Mouse (Mus musculus) CH12.LX (cell line): ENCODE measurements at regions not wholly inside any gene's neighbourhood (a gene's known extent, or its start where the extent isn't known, plus 50 kb on each side); places are given as distances from the start of the nearest gene placed in this dataset.

ENCODE experiments used
- DNase-seq: peaks from one replicate; pipeline ENCODE4 v3.0.0-alpha.2; 2013; ENCODE audit errors: extremely low read depth
- H3K27ac ChIP-seq: 2 replicates; pipeline ENCODE4 v1.5.1; 2012; ENCODE audit warnings: low read depth, mild to moderate bottlenecking, control low read depth, moderate library complexity; ENCODE audit not compliant: insufficient read depth
- H3K27me3 ChIP-seq: replicated peaks from 2 replicates; pipeline ENCODE3; 2012; ENCODE audit warnings: inconsistent platforms
- H3K36me3 ChIP-seq, 2 experiments: replicated peaks in 1 of 2; 2 replicates each; pipeline versions ENCODE3 to v1.6.1; 2012; ENCODE audit warnings: inconsistent platforms in 1 of 2, low read length in 1 of 2, mild to moderate bottlenecking in 1 of 2, mixed read lengths in 1 of 2, moderate library complexity in 1 of 2; ENCODE audit not compliant: control insufficient read depth in 1 of 2, insufficient read depth in 1 of 2
- H3K4me1 ChIP-seq, 2 experiments: 2 replicates each; pipeline ENCODE4 v1.6.1; 2012; ENCODE audit warnings: inconsistent platforms in 1 of 2, moderate library complexity in 1 of 2; ENCODE audit not compliant: insufficient read depth in 2 of 2, control insufficient read depth in 1 of 2
- H3K4me2 ChIP-seq: 2 replicates; pipeline ENCODE4 v1.6.1; 2012; ENCODE audit warnings: low read depth, mild to moderate bottlenecking, control low read depth; ENCODE audit not compliant: poor library complexity, insufficient read depth, severe bottlenecking
- H3K4me3 ChIP-seq, 3 experiments: fragments of 150-350 bp in 1 of 3; sonication (generic) in 1 of 3; replicated peaks in 1 of 3; 2 replicates each; pipeline versions ENCODE3 to v1.5.1; 2011 to 2012; ENCODE audit warnings: low read depth in 2 of 3, low read length in 2 of 3, mild to moderate bottlenecking in 2 of 3, moderate library complexity in 2 of 3, control low read depth in 1 of 3, improper control_type of control experiment in 1 of 3, inconsistent platforms in 1 of 3, mixed read lengths in 1 of 3; ENCODE audit not compliant: poor library complexity in 1 of 3
- H3K79me2 ChIP-seq: replicated peaks from 2 replicates; pipeline ENCODE4 v1.6.1; 2012; ENCODE audit warnings: mild to moderate bottlenecking, moderate library complexity; ENCODE audit not compliant: control insufficient read depth, poor library complexity, insufficient read depth, severe bottlenecking; ENCODE audit errors: extremely low read depth
- H3K9ac ChIP-seq: 2 replicates; pipeline ENCODE4 v1.6.1; 2012; ENCODE audit warnings: low read depth, mild to moderate bottlenecking, control low read depth, moderate library complexity; ENCODE audit not compliant: insufficient read depth
- H3K9me3 ChIP-seq: replicated peaks from 2 replicates; pipeline ENCODE3; 2012; ENCODE audit warnings: low read length, inconsistent platforms, mixed read lengths
- BHLHE40 ChIP-seq: IDR thresholded peaks from 2 replicates; pipeline ENCODE4 v1.6.1; 2011; ENCODE audit warnings: mild to moderate bottlenecking, low read depth, low read length, improper control_type of control experiment
- CHD1 ChIP-seq: IDR thresholded peaks from 2 replicates; pipeline ENCODE4 v1.6.1; 2012; ENCODE audit warnings: low read depth, low read length, improper control_type of control experiment, inconsistent platforms
- ELF1 ChIP-seq: IDR thresholded peaks from 2 replicates; pipeline ENCODE4 v1.6.1; 2014; ENCODE audit warnings: low read depth, mild to moderate bottlenecking, inconsistent platforms, low read length, improper control_type of control experiment
- JUN ChIP-seq: IDR thresholded peaks from 2 replicates; pipeline ENCODE4 v1.6.1; 2011; ENCODE audit warnings: low read depth, mild to moderate bottlenecking, low read length, improper control_type of control experiment, moderate library complexity; ENCODE audit not compliant: insufficient read depth
- MAZ ChIP-seq: IDR thresholded peaks from 2 replicates; pipeline ENCODE4 v1.6.1; 2012; ENCODE audit warnings: low read depth, mild to moderate bottlenecking, inconsistent platforms, low read length, improper control_type of control experiment, moderate library complexity
- MXI1 ChIP-seq: IDR thresholded peaks from 2 replicates; pipeline ENCODE4 v1.6.1; 2011; ENCODE audit warnings: mild to moderate bottlenecking, low read depth, low read length, improper control_type of control experiment
- NRF1 ChIP-seq: IDR thresholded peaks from 2 replicates; pipeline ENCODE4 v1.6.1; 2014; ENCODE audit warnings: low read depth, mild to moderate bottlenecking, inconsistent platforms, low read length, improper control_type of control experiment, moderate library complexity
- POLR2A ChIP-seq: IDR thresholded peaks from 2 replicates; pipeline ENCODE4 v1.6.1; 2011; ENCODE audit warnings: low read depth, mild to moderate bottlenecking, improper control_type of control experiment, low read length
- POLR2AphosphoS2 ChIP-seq: IDR thresholded peaks from 2 replicates; pipeline ENCODE4 v1.6.1; 2011; ENCODE audit warnings: low read depth, low read length, improper control_type of control experiment
- RCOR1 ChIP-seq: conservative IDR thresholded peaks from 2 replicates; pipeline ENCODE4 v1.6.1; 2012; ENCODE audit warnings: low read depth, mild to moderate bottlenecking, inconsistent platforms, low read length, improper control_type of control experiment
- SMC3 ChIP-seq: IDR thresholded peaks from 2 replicates; pipeline ENCODE4 v1.6.1; 2011; ENCODE audit warnings: low read depth, low read length, improper control_type of control experiment
- TCF12 ChIP-seq: IDR thresholded peaks from 2 replicates; pipeline ENCODE4 v1.6.1; 2014; ENCODE audit warnings: low read depth, mild to moderate bottlenecking, inconsistent platforms, low read length, improper control_type of control experiment
- dilution Hi-C: fragments of 300-500 bp; cut with MboI; formaldehyde crosslinking; loops from 2 replicates; pipeline ENCODE4 v1.14.3; 2020; ENCODE audit warnings: low sequenced_read_pairs; ENCODE audit not compliant: extremely low pct_unique_long_range_greater_than_20kb, extremely low pct_ligation_motif_present
- in situ Hi-C: fragments of 300-500 bp; cut with MboI; formaldehyde crosslinking; loops from 3 replicates; pipeline ENCODE4 v1.14.3; 2019; ENCODE audit warnings: low sequenced_read_pairs, low pct_ligation_motif_present, low pct_unique_long_range_greater_than_20kb, mixed read lengths

DNA sequence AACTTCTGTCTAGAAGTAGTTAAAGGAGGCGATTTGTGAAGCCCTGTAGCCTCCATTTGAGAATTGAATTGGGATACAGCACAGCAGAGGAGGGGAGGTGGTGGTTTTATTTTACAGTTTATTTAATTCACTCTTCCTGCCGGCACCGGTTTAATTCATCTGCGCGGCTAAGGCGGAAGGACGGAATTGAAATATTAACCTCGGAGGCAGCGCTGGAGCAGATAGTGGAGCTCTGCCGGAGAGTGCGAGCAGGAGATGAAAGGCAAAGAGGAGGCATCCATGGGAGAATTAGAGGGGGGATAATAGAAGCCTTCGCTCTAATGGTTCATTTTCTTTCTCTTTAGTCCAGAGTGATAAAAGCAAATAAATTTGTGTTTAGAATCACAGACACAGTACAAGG is 217.6 kb upstream of the Vstm2b start:
- no peak overlapping the region for H3K4me3 ChIP-seq
- TF ChIP-seq ELF1 (no peak), RCOR1 (no peak)
- H3K9me3 ChIP-seq: no peaks in the 10 kb centered on the region
- H3K27ac ChIP-seq: no peak overlapping the region
- H3K9ac ChIP-seq: no peak overlapping the region
- no peak for DNase-seq
- in situ Hi-C loops (loop anchor here (25.0 kb wide), 1 partner anchor 368 kb away; no protein-coding TSS in a partner anchor), dilution Hi-C loops (no loop called here)
- no peaks in the 10 kb centered on the region for H3K79me2 ChIP-seq
- H3K27me3 ChIP-seq: no peaks in the 10 kb centered on the region
- H3K4me2 ChIP-seq: no peak overlapping the region
- H3K4me1 ChIP-seq: peaks cover 0 to 15% of the 10 kb centered on the region in 2 experiments; a peak in 2 of 4 replicates
- H3K36me3 ChIP-seq: no peaks in the 10 kb centered on the region

DNA sequence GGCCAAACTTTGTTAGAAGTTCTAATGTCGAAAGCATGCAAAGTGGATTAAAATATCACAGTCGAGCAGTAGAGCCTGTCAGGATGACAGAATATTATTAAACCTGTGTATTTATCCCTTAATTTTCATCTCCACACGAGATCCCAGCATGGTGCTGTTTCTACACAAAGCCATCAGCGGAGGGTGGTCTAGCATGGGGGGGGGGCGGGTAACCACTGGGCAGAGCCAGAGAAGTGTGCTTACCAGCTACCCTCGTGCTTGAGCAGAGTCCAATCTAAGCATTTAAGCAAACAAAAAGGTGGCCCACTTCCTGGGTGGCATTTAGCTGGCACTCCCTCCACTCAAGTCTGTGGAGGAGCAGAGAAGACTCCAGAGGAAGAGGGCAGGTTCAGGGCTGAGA is 217.1 kb upstream of the Vstm2b start:
- dilution Hi-C loops: no loop called here
- Histone ChIP-seq H3K9me3 (no peaks in the 10 kb centered on the region), H3K4me2 (no peak overlapping the region), H3K27me3 (no peaks in the 10 kb centered on the region), H3K4me3 (no peak overlapping the region), H3K9ac (no peak overlapping the region), H3K4me1 (peaks cover 0 to 15% of the 10 kb centered on the region in 2 experiments; a peak in 2 of 4 replicates), H3K27ac (no peak overlapping the region), H3K79me2 (no peaks in the 10 kb centered on the region), H3K36me3 (no peaks in the 10 kb centered on the region)
- in situ Hi-C loops: loop anchor here (25.0 kb wide), 1 partner anchor 369 kb away; no protein-coding TSS in a partner anchor
- DNase-seq: no peak
- TF ChIP-seq TCF12 (no peak), CHD1 (no peak), SMC3 (no peak), NRF1 (no peak), BHLHE40 (no peak), MXI1 (no peak), JUN (no peak)

DNA sequence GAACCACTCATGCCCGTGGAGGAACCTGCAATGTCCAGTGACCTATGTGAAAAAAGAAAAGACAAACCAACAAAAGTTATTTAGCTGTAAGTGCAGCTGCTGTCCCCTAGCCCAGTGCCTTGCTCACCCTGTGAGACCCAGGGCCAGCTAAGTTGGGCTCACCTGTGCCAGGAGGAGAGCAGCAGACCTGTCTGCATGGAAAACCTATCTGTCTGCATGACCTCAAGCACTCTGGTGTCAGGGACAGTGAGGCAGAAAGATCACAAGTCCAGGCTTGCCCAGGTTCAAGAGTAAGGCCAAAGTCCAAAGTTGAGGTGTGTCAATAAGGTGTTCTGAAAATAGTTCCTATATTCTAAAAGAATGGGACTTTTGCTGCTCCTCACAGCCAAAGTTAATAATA is 215.0 kb upstream of the Vstm2b start:
- dilution Hi-C loops: no loop called here
- no peak overlapping the region for H3K4me3 ChIP-seq
- TF ChIP-seq POLR2AphosphoS2: no peak
- no peak for TF ChIP-seq POLR2A
- no peak for TF ChIP-seq ELF1
- no peak for TF ChIP-seq MAZ

More for the DNA sequence above, 215.0 kb upstream of the Vstm2b start:
- Histone ChIP-seq H3K9me3 (peaks cover 2% of the 10 kb centered on the region), H3K27me3 (no peaks in the 10 kb centered on the region), H3K79me2 (no peaks in the 10 kb centered on the region), H3K4me1 (peaks cover 0 to 6% of the 10 kb centered on the region in 2 experiments; a peak in 2 of 4 replicates), H3K4me2 (no peak overlapping the region), H3K36me3 (no peaks in the 10 kb centered on the region), H3K27ac (no peak overlapping the region), H3K9ac (no peak overlapping the region)
- in situ Hi-C loops: loop anchor here (25.0 kb wide), 1 partner anchor 371 kb away; no protein-coding TSS in a partner anchor
- no peak for DNase-seq
